Mouse (Mus musculus) hindbrain, embryonic 11.5 days (tissue): ENCODE measurements around the gene Ndrg2. TPM values are rescaled to one million over a fixed set of nuclear protein-coding genes. Genes with fewer than 3 reads are reported as not detected.
A peak's percentile ranks its signal among the peaks of the same experiment; 100 is the strongest.

Experiments
- ATAC-seq: fragments of 200-750 bp; cut with Nextera tagmentation; 2 replicates; pipeline ENCODE4 v1.8.0; 2017; ENCODE audit warnings: mild to moderate bottlenecking, moderate TSS enrichment, moderate library complexity; ENCODE audit not compliant: low FRiP score
- DNase-seq: peaks from one replicate; pipeline ENCODE4 v3.0.0-alpha.2; 2015; ENCODE audit warnings: low spot score
- H3K27ac ChIP-seq: fragments of 300-500 bp; sonication (generic); 2 replicates; pipeline ENCODE4 v1.5.1; 2014; ENCODE audit warnings: mild to moderate bottlenecking, low read depth, low read length
- H3K27me3 ChIP-seq: fragments of 300-500 bp; sonication (generic); 2 replicates; pipeline ENCODE4 v1.6.1; 2014; ENCODE audit warnings: mild to moderate bottlenecking, low read length, moderate library complexity, mixed read lengths; ENCODE audit not compliant: control insufficient read depth, insufficient read depth
- H3K36me3 ChIP-seq: fragments of 300-500 bp; sonication (generic); 2 replicates; pipeline ENCODE4 v1.6.1; 2014; ENCODE audit warnings: mild to moderate bottlenecking, low read length, moderate library complexity, mixed read lengths; ENCODE audit not compliant: control insufficient read depth, insufficient read depth
- H3K4me1 ChIP-seq: fragments of 300-500 bp; sonication (generic); replicated peaks from 2 replicates; pipeline ENCODE4 v1.6.1; 2014; ENCODE audit warnings: low read length, mixed read lengths; ENCODE audit not compliant: control insufficient read depth, insufficient read depth
- H3K4me2 ChIP-seq: fragments of 300-500 bp; sonication (generic); replicated peaks from 2 replicates; pipeline ENCODE4 v1.6.1; 2014; ENCODE audit warnings: mild to moderate bottlenecking, low read depth, low read length
- H3K4me3 ChIP-seq: fragments of 300-500 bp; sonication (generic); 2 replicates; pipeline ENCODE4 v1.5.1; 2014; ENCODE audit warnings: low read depth, low read length
- H3K9ac ChIP-seq: fragments of 300-500 bp; sonication (generic); 2 replicates; pipeline ENCODE4 v1.6.1; 2014; ENCODE audit warnings: low read depth, low read length
- H3K9me3 ChIP-seq: fragments of 300-500 bp; sonication (generic); 2 replicates; pipeline ENCODE4 v1.6.1; 2016; ENCODE audit warnings: low read length; ENCODE audit not compliant: control insufficient read depth
- WGBS: fragments of 180-500 bp; shearing (Covaris S2); extraction: QIAGEN DNeasy Blood & Tissue Kit; methylation state at CpG from one replicate; pipeline ENCODE4 v1.1.7; 2014; 5-methylcytosine and 5-hydroxymethylcytosine counted together
- polyA plus RNA-seq: library from polyadenylated mRNA; unstranded; fragments of >200 nt; fragmentation: Nextera tagmentation; extraction: Ambion mirVana; gene quantifications from 2 replicates; pipeline ENCODE4 v1.2.1, GENCODE M21; 2014

Ndrg2 gene
- polyA plus RNA-seq, 1 experiment from 2014 or later, result 11.8 TPM

DNA sequence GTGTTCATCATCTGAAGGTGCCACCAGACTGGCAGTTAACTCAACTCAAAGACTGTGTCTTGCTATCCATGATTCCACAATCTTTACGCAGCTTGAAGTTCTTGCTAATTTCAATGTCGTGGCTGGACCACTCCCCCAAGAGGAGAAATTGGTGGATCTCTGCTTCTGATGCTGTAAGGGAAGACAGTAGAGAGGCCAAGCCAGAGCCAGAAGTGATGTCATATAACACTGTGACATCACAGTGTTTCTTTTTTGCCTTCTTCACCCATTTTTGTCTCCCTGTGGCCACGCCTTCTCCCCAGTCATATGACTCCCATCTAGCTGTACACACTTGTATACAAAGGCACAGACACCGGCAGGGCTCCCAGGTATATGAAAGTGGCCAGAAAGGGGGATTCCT lies 4.2 kb upstream of the Ndrg2 start, which contains the start of gene Tppp2:
TSS of gene Tppp2 (plus strand) at position 301 of the 400 bp plus-strand sequence.
- Histone ChIP-seq H3K27ac (no peak within 1 kb of the TSS), H3K4me3 (no peak within 1 kb of the TSS), H3K9ac (no peak within 1 kb of the TSS), H3K4me2 (no peak within 1 kb of the TSS), H3K27me3 (peaks cover 9% of the 10 kb centered on the region), H3K9me3 (no peaks in the 10 kb centered on the region), H3K4me1 (peaks cover 6% of the 10 kb centered on the region; the same call in 1 of the 2 replicates), H3K36me3 (no peaks in the 10 kb centered on the region)
- WGBS, result 87% methylated on average over 4 of the region's 4 CpGs
- ATAC-seq, result no peak
- no peak for DNase-seq

DNA sequence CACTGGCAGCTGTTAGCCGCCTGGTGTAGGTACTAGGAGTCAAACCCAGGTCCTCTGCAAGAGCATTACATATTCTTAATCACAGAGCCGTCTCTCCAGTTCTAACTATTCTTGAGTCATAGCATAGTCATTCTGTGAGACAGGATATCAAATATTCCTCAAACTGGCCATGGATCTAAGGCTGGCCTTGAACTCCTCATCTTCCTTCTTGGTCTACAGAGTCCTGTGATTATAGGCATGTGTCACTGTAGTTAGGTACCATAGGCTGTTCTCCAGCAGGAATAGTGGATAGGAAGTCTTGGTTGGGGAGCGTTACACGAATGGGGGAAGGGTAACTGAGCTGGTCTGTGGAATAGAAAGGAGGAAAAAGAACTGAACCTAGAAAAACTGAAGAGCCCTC lies 2.6 kb upstream of the Ndrg2 start:
- ATAC-seq (no peak), DNase-seq (no peak)
- H3K4me2 ChIP-seq, result no peak overlapping the region
- no peaks in the 10 kb centered on the region for H3K9me3 ChIP-seq
- no peak overlapping the region for H3K27ac ChIP-seq
- H3K4me1 ChIP-seq, result peaks cover 6% of the 10 kb centered on the region; the same call in 1 of the 2 replicates
- H3K4me3 ChIP-seq, result no peak overlapping the region
- H3K27me3 ChIP-seq, result peaks cover 12% of the 10 kb centered on the region
- no peak overlapping the region for H3K9ac ChIP-seq
- 89% methylated on average over 4 of the region's 4 CpGs for WGBS
- H3K36me3 ChIP-seq, result no peaks in the 10 kb centered on the region

- Histone ChIP-seq H3K9ac (no peak overlapping the region), H3K27me3 (peaks cover 12% of the 10 kb centered on the region), H3K4me2 (no peak overlapping the region), H3K4me3 (no peak overlapping the region), H3K36me3 (no peaks in the 10 kb centered on the region), H3K27ac (no peak overlapping the region), H3K9me3 (no peaks in the 10 kb centered on the region), H3K4me1 (peaks cover 6% of the 10 kb centered on the region; the same call in 1 of the 2 replicates)
- DNase-seq (no peak), ATAC-seq (no peak)
- WGBS, result 43% methylated on average over 3 of the region's 3 CpGs
Observed at GRCm38 (mm10) chr14:51915030-51915429, 1.1 kb upstream of the Ndrg2 start.

- Histone ChIP-seq H3K27me3 (peaks cover 12% of the 10 kb centered on the region), H3K9me3 (no peaks in the 10 kb centered on the region), H3K36me3 (no peaks in the 10 kb centered on the region), H3K9ac (peak overlapping the region; percentile 59), H3K4me1 (peaks cover 6% of the 10 kb centered on the region; the same call in 1 of the 2 replicates), H3K27ac (no peak overlapping the region), H3K4me3 (peak overlapping the region; percentile 53), H3K4me2 (peak overlapping the region; percentile 99)
- under 1% methylated on average over 49 of the region's 58 CpGs for WGBS
- peak; percentile 56 for DNase-seq
- ATAC-seq, result peak; percentile 67
Observed at GRCm38 (mm10) chr14:51913062-51913959, 647 bp downstream of the Ndrg2 start.

- DNase-seq, result no peak
- H3K4me2 ChIP-seq, result peak overlapping the region; percentile 99
- H3K4me1 ChIP-seq, result peaks cover 6% of the 10 kb centered on the region; the same call in 1 of the 2 replicates
- peak overlapping the region; percentile 59; the same call in 1 of the 2 replicates for H3K9ac ChIP-seq
- ATAC-seq, result peak; percentile 34
- peak overlapping the region; percentile 53 for H3K4me3 ChIP-seq
- H3K27ac ChIP-seq, result no peak overlapping the region
- 5% methylated on average over 14 of the region's 14 CpGs for WGBS
- no peaks in the 10 kb centered on the region for H3K9me3 ChIP-seq
- H3K27me3 ChIP-seq, result peaks cover 12% of the 10 kb centered on the region
- H3K36me3 ChIP-seq, result no peaks in the 10 kb centered on the region
Observed at GRCm38 (mm10) chr14:51912391-51913061, 1.4 kb downstream of the Ndrg2 start.

GRCm38 (mm10) chr14:51911301-51911700 lies 2.7 kb downstream of the Ndrg2 start:
- Histone ChIP-seq H3K9ac (no peak overlapping the region), H3K4me3 (no peak overlapping the region), H3K4me2 (no peak overlapping the region), H3K36me3 (no peaks in the 10 kb centered on the region), H3K27ac (no peak overlapping the region), H3K9me3 (no peaks in the 10 kb centered on the region), H3K4me1 (peaks cover 6% of the 10 kb centered on the region; the same call in 1 of the 2 replicates), H3K27me3 (peaks cover 12% of the 10 kb centered on the region)
- DNase-seq (no peak), ATAC-seq (no peak)
- 91% methylated on average over 10 of the region's 10 CpGs for WGBS

GRCm38 (mm10) chr14:51906102-51906501 lies 7.9 kb downstream of the Ndrg2 start:
- WGBS, result 92% methylated on average over 11 of the region's 11 CpGs
- H3K27ac ChIP-seq, result no peak overlapping the region
- ATAC-seq (no peak), DNase-seq (no peak)
- no peak overlapping the region for H3K4me2 ChIP-seq
- H3K4me3 ChIP-seq, result no peak overlapping the region
- no peaks in the 10 kb centered on the region for H3K4me1 ChIP-seq
- no peaks in the 10 kb centered on the region for H3K27me3 ChIP-seq
- no peaks in the 10 kb centered on the region for H3K9me3 ChIP-seq
- no peak overlapping the region for H3K9ac ChIP-seq
- no peaks in the 10 kb centered on the region for H3K36me3 ChIP-seq

- Histone ChIP-seq H3K9me3 (no peaks in the 10 kb centered on the region), H3K4me3 (no peak overlapping the region), H3K4me2 (no peak overlapping the region), H3K27me3 (no peaks in the 10 kb centered on the region), H3K36me3 (no peaks in the 10 kb centered on the region), H3K27ac (no peak overlapping the region), H3K4me1 (no peaks in the 10 kb centered on the region), H3K9ac (no peak overlapping the region)
- 74% methylated on average over 7 of the region's 7 CpGs for WGBS
- ATAC-seq (no peak), DNase-seq (no peak)
Observed at GRCm38 (mm10) chr14:51904706-51905105, 9.3 kb downstream of the Ndrg2 start.
